Mouse (Mus musculus): ENCODE results near the gene 4930467E23Rik. TPM values are rescaled to one million over a fixed set of nuclear protein-coding genes. Genes with fewer than 3 reads are reported as not detected.
"Not testable (repeated sequence)": the region's sequence is repeated elsewhere in the genome, so short reads cannot be mapped to it uniquely, and the experiment has no call there.

4930467E23Rik gene
- polyA plus RNA-seq, 1 experiment from 2014 or later, result not detected

GRCm38 (mm10) chr8:19703906-19704305 is 25.5 kb upstream of the 4930467E23Rik start:
- ATAC-seq; H3K27me3 ChIP-seq; H3K27ac ChIP-seq; H3K4me2 ChIP-seq (replicated peaks); H3K4me3 ChIP-seq (replicated peaks); H3K9ac ChIP-seq (replicated peaks); H3K4me1 ChIP-seq (replicated peaks); H3K36me3 ChIP-seq: not testable (repeated sequence)
- H3K9me3 ChIP-seq, result peaks cover 10% of the 10 kb centered on the region; the same call in 1 of the 2 replicates

- H3K9me3 ChIP-seq, result peaks cover 10% of the 10 kb centered on the region; the same call in 1 of the 2 replicates
- not testable (repeated sequence) for H3K9ac ChIP-seq (replicated peaks); ATAC-seq; H3K36me3 ChIP-seq; H3K4me2 ChIP-seq (replicated peaks); H3K4me1 ChIP-seq (replicated peaks); H3K27ac ChIP-seq; H3K4me3 ChIP-seq (replicated peaks); H3K27me3 ChIP-seq
- WGBS, result 58% methylated on average over 4 of the region's 4 CpGs
Observed at GRCm38 (mm10) chr8:19704441-19705215, 24.7 kb upstream of the 4930467E23Rik start.

GRCm38 (mm10) chr8:19705216-19705600 is 24.2 kb upstream of the 4930467E23Rik start:
- H3K27me3 ChIP-seq; ATAC-seq; H3K4me2 ChIP-seq (replicated peaks); H3K27ac ChIP-seq; H3K9ac ChIP-seq (replicated peaks); H3K36me3 ChIP-seq; H3K4me1 ChIP-seq (replicated peaks); H3K4me3 ChIP-seq (replicated peaks): not testable (repeated sequence)
- H3K9me3 ChIP-seq, result peaks cover 10% of the 10 kb centered on the region; the same call in 1 of the 2 replicates
- 81% methylated on average over 9 of the region's 9 CpGs for WGBS

DNA sequence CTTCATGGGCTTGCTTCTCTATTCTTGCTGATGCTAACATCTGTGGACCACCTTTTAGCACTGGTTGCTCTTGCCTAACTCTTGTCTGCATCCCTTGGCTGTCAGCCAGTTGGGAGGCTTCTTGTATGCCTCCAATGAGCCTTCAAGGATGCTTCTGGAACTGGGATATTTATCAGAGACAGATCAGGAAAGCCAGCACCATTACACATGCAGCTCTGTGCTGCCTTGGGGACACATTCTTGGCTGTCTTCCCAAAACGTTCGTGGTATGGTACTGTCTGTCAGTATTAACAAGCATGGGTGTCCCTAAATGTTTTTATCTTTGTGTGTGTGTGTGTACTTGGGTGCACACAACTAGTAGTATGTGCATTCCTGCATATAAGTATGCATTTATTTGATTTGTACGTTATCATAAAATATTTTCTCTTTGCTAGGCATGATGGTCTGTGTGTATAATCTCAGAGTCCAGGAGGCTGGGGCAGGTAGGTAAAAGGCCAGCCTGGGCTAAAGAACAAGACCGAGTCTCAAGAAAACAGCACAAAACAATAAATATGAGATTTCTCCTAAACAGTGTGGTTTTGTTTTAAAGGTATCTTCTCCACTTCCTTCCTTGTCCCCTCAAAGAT is 23.2 kb upstream of the 4930467E23Rik start:
- H3K36me3 ChIP-seq; ATAC-seq; H3K4me2 ChIP-seq (replicated peaks); H3K9ac ChIP-seq (replicated peaks); H3K27ac ChIP-seq; H3K27me3 ChIP-seq; H3K4me1 ChIP-seq (replicated peaks); H3K4me3 ChIP-seq (replicated peaks): not testable (repeated sequence)
- 86% methylated on average over 4 of the region's 4 CpGs for WGBS
- peaks cover 10% of the 10 kb centered on the region; the same call in 1 of the 2 replicates for H3K9me3 ChIP-seq

DNA sequence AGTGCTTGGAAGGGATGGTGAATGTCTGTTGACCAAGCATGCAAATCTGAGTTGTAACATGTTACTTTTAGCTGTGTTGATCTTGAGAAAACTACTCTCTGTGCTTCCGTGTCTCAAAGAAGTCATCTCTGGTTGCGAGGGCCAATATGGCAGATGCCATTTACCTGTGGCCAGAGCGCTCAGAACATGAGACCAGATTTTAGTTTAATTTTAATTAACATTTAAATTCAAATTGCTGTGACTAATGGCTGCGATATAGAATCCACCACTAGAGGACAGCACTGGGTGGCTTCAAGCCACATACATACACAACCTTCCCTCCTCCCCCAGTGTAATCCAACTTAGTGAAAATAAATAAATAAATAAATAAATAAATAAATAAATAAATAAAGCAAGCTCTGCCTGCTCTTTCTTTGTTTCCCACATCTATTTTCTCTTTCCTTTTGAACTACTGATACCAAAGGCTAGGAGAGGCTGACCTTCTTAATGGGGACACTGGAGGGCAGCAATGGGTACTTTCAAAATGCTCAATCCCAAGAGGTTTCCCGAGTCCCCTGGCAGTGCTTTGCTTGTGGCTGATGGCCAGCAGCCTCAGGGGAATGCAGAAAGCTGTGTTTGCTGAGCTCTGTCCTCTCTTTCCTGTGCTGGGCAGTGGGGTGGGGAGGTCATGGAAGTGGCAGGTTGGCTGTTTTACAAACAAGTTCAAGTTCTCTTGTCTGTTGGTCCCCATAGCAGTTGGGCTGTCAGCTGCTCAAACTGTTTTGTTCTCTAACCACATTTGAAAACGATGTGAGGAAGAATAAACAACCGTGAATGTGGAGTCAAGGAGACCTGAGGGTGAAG is 22.2 kb upstream of the 4930467E23Rik start:
- not testable (repeated sequence) for H3K27ac ChIP-seq; ATAC-seq; H3K4me2 ChIP-seq (replicated peaks); H3K4me1 ChIP-seq (replicated peaks); H3K27me3 ChIP-seq; H3K9ac ChIP-seq (replicated peaks); H3K36me3 ChIP-seq; H3K4me3 ChIP-seq (replicated peaks)
- H3K9me3 ChIP-seq, result peaks cover 10% of the 10 kb centered on the region; the same call in 1 of the 2 replicates
- WGBS, result 72% methylated on average over 7 of the region's 7 CpGs

GRCm38 (mm10) chr8:19707761-19708443 is 21.5 kb upstream of the 4930467E23Rik start:
- ATAC-seq, result peak; percentile 75
- not testable (repeated sequence) for H3K4me2 ChIP-seq (replicated peaks); H3K27ac ChIP-seq; H3K27me3 ChIP-seq; H3K36me3 ChIP-seq; H3K4me1 ChIP-seq (replicated peaks); H3K9ac ChIP-seq (replicated peaks); H3K4me3 ChIP-seq (replicated peaks)
- WGBS, result 84% methylated on average over 13 of the region's 15 CpGs
- peaks cover 14% of the 10 kb centered on the region; the same call in 1 of the 2 replicates for H3K9me3 ChIP-seq

GRCm38 (mm10) chr8:19708976-19709375 is 20.4 kb upstream of the 4930467E23Rik start:
- H3K9ac ChIP-seq (replicated peaks); H3K27me3 ChIP-seq; H3K27ac ChIP-seq; H3K4me1 ChIP-seq (replicated peaks); H3K9me3 ChIP-seq; H3K4me2 ChIP-seq (replicated peaks); H3K36me3 ChIP-seq; ATAC-seq; H3K4me3 ChIP-seq (replicated peaks): not testable (repeated sequence)

- not testable (repeated sequence) for H3K27me3 ChIP-seq; H3K36me3 ChIP-seq; H3K4me1 ChIP-seq (replicated peaks); H3K4me3 ChIP-seq (replicated peaks); H3K4me2 ChIP-seq (replicated peaks); H3K27ac ChIP-seq; H3K9ac ChIP-seq (replicated peaks); H3K9me3 ChIP-seq; ATAC-seq
- 91% methylated on average over 4 of the region's 4 CpGs for WGBS
Observed at GRCm38 (mm10) chr8:19709488-19709887, 19.9 kb upstream of the 4930467E23Rik start.

DNA sequence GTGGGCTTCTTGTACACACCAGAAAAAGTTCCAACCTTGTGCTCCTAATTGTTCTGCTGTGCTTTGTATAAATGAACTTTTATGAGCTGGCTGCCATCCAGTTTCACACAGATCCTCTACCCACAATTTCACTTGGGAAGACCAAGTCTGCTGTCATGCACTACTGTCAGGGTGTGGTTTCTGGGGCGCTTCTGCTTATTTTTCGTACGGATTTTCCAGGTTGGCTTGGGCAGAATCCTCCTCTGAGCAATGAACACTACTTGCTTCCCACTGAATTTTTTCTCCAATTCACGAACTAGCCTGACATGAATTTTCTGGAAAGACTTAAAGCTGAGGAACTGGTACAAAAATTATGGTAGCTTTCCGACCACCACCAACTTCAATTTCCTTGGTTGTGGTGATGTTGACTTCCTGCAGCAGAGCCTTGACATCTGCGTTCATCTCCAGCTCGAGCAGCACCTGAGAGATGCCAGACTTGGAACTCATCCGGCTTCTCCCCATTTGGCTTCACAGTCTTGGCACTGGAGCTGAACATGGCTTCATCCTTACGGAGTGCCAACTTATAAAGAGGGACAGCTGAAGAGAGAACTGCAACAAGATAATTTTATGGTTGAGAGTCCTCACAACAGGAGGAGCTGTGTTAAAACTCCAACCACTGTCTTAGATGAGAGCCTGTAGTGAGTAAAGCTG is 18.1 kb upstream of the 4930467E23Rik start:
- not testable (repeated sequence) for H3K27ac ChIP-seq; H3K36me3 ChIP-seq; H3K27me3 ChIP-seq; H3K9ac ChIP-seq (replicated peaks); ATAC-seq; H3K4me1 ChIP-seq (replicated peaks); H3K4me2 ChIP-seq (replicated peaks); H3K9me3 ChIP-seq; H3K4me3 ChIP-seq (replicated peaks)
- 90% methylated on average over 8 of the region's 9 CpGs for WGBS

DNA sequence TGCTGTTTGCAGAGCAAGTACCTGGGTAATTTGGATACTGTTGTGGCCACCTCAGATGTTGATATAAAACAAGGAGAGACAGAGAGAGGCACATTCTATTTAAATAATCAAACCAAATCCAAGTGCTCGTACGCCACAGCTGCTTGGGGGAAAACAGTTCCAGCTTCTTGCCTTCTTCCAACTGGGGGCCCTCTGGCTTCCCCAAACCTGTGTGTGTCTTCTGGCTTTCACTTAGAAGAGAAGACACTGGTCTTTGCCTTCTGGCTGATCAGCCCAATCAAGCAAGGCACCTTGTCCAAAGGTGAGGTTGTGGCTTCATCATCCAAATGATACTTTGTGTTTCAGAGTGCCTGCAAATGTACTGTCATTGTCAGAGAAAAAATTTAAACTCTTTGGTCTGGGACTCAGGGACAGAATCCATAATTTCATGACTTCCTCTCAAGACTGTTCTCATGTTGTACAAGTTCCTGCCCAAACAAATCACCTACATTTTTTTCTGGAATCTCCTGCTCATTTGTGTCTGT is 17.1 kb upstream of the 4930467E23Rik start:
- H3K27ac ChIP-seq; ATAC-seq; H3K4me2 ChIP-seq (replicated peaks); H3K9me3 ChIP-seq; H3K36me3 ChIP-seq; H3K9ac ChIP-seq (replicated peaks); H3K4me1 ChIP-seq (replicated peaks); H3K27me3 ChIP-seq; H3K4me3 ChIP-seq (replicated peaks): not testable (repeated sequence)
- 90% methylated on average over 2 of the region's 2 CpGs for WGBS

- not testable (repeated sequence) for H3K27me3 ChIP-seq; ATAC-seq; H3K4me2 ChIP-seq (replicated peaks); H3K4me3 ChIP-seq (replicated peaks); H3K36me3 ChIP-seq; H3K9me3 ChIP-seq; H3K4me1 ChIP-seq (replicated peaks); H3K9ac ChIP-seq (replicated peaks); H3K27ac ChIP-seq
- 62% methylated on average over 4 of the region's 4 CpGs for WGBS
Observed at GRCm38 (mm10) chr8:19712816-19713215, 16.6 kb upstream of the 4930467E23Rik start.

All from midbrain, embryonic 13.5 days (tissue).